Mouse (Mus musculus) liver, embryonic 11.5 days (tissue): Measurements from ENCODE around the gene 1700017B05Rik. TPM values are rescaled to one million over a fixed set of nuclear protein-coding genes. Genes with fewer than 3 reads are reported as not detected.
"Not testable (repeated sequence)": the region's sequence is repeated elsewhere in the genome, so short reads cannot be mapped to it uniquely, and the experiment has no call there.

Experiments
- ATAC-seq: fragments of 200-750 bp; cut with Nextera tagmentation; replicated peaks from 2 replicates; pipeline ENCODE4 v1.8.0; 2017; ENCODE audit warnings: moderate number of reproducible peaks, mild to moderate bottlenecking, moderate TSS enrichment, moderate library complexity; ENCODE audit not compliant: low FRiP score
- DNase-seq: peaks from one replicate; pipeline ENCODE4 v3.0.0-alpha.2; 2017; ENCODE audit warnings: low spot score
- H3K27ac ChIP-seq: fragments of 300-500 bp; sonication (generic); 2 replicates; pipeline ENCODE4 v1.5.1; 2014; ENCODE audit warnings: mild to moderate bottlenecking, low read depth, low read length, control low read depth
- H3K27me3 ChIP-seq: fragments of 300-500 bp; sonication (generic); replicated peaks from 2 replicates; pipeline ENCODE4 v1.6.1; 2014; ENCODE audit warnings: low read length, mixed read lengths; ENCODE audit not compliant: control insufficient read depth, insufficient read depth
- H3K36me3 ChIP-seq: fragments of 300-500 bp; sonication (generic); 2 replicates; pipeline ENCODE4 v1.6.1; 2014; ENCODE audit warnings: mild to moderate bottlenecking, low read length, moderate library complexity, mixed read lengths; ENCODE audit not compliant: control insufficient read depth, insufficient read depth
- H3K4me1 ChIP-seq: fragments of 300-500 bp; sonication (generic); replicated peaks from 2 replicates; pipeline ENCODE4 v1.6.1; 2014; ENCODE audit warnings: low read length, mixed read lengths; ENCODE audit not compliant: control insufficient read depth, insufficient read depth
- H3K4me2 ChIP-seq: fragments of 300-500 bp; sonication (generic); 2 replicates; pipeline ENCODE4 v1.6.1; 2014; ENCODE audit warnings: mild to moderate bottlenecking, control low read depth, moderate library complexity
- H3K4me3 ChIP-seq: fragments of 300-500 bp; sonication (generic); 2 replicates; pipeline ENCODE4 v1.5.1; 2014; ENCODE audit warnings: low read depth, low read length, control low read depth
- H3K9ac ChIP-seq: fragments of 300-500 bp; sonication (generic); 2 replicates; pipeline ENCODE4 v1.6.1; 2014; ENCODE audit warnings: low read depth, low read length, control low read depth
- H3K9me3 ChIP-seq: fragments of 300-500 bp; sonication (generic); 2 replicates; pipeline ENCODE4 v1.6.1; 2016; ENCODE audit warnings: low read length, inconsistent platforms, mixed read lengths; ENCODE audit not compliant: control insufficient read depth
- WGBS: fragments of 180-500 bp; shearing (Covaris S2); extraction: QIAGEN DNeasy Blood & Tissue Kit; methylation state at CpG from one replicate; pipeline ENCODE4 v1.1.7; 2014; 5-methylcytosine and 5-hydroxymethylcytosine counted together
- polyA plus RNA-seq: library from polyadenylated mRNA; unstranded; fragments of >200 nt; fragmentation: Nextera tagmentation; extraction: Ambion mirVana; gene quantifications from 2 replicates; pipeline ENCODE4 v1.2.1, GENCODE M21; 2014

Gene 1700017B05Rik
- polyA plus RNA-seq, 1 experiment from 2014 or later: 29.5 TPM

GRCm38 (mm10) chr9:57227203-57227602 is 35.2 kb downstream of the 1700017B05Rik start:
- Histone ChIP-seq H3K4me2 (no peak overlapping the region), H3K9me3 (no peaks in the 10 kb centered on the region), H3K27ac (no peak overlapping the region), H3K4me1 (peaks cover 10% of the 10 kb centered on the region), H3K4me3 (no peak overlapping the region), H3K27me3 (no peaks in the 10 kb centered on the region), H3K36me3 (no peaks in the 10 kb centered on the region), H3K9ac (no peak overlapping the region)
- no peak for ATAC-seq
- WGBS: 63% methylated on average over 5 of the region's 5 CpGs
- no peak for DNase-seq

- not testable (repeated sequence) for H3K9me3 ChIP-seq, H3K9ac ChIP-seq, H3K4me2 ChIP-seq, DNase-seq, H3K27me3 ChIP-seq, H3K27ac ChIP-seq, H3K4me1 ChIP-seq, H3K4me3 ChIP-seq, ATAC-seq, H3K36me3 ChIP-seq
- WGBS: 82% methylated on average over 6 of the region's 6 CpGs
Observed at GRCm38 (mm10) chr9:57226628-57227122, 35.7 kb downstream of the 1700017B05Rik start.

DNA sequence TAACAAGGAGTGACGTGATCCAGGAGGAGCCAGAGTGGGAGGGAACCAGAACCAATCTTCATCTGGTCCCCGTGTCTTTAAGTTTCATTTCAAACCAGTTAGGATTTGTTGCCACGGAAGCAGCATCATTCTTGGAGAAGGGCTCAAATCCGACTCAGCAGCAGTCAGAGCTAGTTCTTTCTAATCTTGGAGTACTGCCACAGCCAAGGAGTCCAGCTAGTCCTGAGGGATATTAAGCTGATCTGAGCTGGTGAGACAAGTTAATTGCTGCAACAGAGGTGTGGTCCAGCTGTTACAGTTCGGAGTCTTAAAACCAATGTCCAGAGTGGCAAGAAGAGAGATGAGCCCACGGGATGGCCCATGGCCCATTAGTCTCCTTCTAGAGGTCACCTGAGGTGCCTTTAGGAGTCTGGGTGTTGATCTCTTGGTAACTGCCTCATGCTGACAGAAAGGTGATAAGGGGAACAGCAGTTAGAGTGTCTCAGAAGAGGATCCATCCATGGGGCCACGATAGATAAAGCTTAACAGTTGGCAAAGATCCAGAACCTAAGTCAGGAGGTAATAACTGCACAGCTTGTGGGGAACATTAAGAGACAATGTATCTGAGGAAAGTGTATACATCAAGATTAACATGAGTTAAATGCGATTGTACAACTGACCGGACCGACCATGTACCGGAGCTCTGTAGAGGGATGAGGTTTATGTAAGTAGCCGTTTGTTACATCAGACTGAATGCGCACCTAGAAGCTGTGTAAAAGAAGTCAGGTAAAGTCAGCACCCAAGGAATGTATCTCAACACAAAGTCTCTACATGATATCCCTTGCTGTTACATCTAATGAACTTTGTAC is 36.4 kb downstream of the 1700017B05Rik start:
- WGBS: 71% methylated on average over 13 of the region's 13 CpGs
- Histone ChIP-seq H3K27me3 (no peaks in the 10 kb centered on the region), H3K9me3 (no peaks in the 10 kb centered on the region), H3K4me3 (no peak overlapping the region), H3K27ac (no peak overlapping the region), H3K4me2 (no peak overlapping the region), H3K9ac (no peak overlapping the region), H3K36me3 (no peaks in the 10 kb centered on the region), H3K4me1 (peaks cover 7% of the 10 kb centered on the region)
- DNase-seq: no peak
- peak; percentile 83 for ATAC-seq

DNA sequence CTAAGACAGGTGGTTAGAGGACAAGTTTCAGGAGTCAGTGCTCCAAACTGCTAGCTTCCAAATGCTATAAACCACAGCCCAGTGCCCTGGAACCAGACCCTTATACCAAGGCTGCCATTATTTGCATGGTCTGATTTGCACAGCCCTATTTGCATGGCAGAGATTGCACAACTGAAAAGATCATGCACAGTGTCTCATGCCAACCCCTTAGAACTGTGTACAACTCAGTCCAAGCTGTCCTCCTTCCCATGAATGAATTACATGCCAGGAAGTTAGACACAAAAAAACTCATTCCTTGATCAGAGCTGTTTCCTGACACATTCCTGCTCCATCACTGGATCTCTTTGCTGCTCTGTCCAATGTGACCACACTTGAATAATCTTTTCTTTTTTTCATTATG is 39.1 kb downstream of the 1700017B05Rik start:
- Histone ChIP-seq H3K4me3 (no peak overlapping the region), H3K27me3 (no peaks in the 10 kb centered on the region), H3K4me1 (peaks cover 7% of the 10 kb centered on the region), H3K36me3 (no peaks in the 10 kb centered on the region), H3K4me2 (no peak overlapping the region), H3K9ac (no peak overlapping the region), H3K27ac (no peak overlapping the region), H3K9me3 (no peaks in the 10 kb centered on the region)
- DNase-seq (no peak), ATAC-seq (no peak)

DNA sequence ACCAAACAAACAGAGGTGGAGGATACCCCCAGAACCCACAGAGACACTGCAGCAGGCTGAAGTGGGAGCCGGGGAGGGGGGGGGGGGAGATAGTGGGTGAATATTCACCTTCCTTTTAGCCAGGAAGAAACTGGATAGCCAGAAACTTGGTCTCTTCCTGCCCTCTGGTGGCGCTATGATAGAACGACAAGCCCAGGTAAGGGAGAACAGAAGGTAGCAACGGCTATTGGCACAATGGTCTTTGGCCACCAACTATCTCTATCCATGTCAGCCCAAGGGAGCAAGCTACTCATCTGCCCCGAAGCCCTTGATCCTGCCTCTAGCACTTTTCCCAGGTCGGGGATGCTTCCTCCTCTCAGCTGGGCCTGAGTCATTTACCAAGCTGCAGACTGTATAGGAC is 42.1 kb downstream of the 1700017B05Rik start:
- no peaks in the 10 kb centered on the region for H3K27me3 ChIP-seq
- WGBS: 20% methylated on average over 6 of the region's 6 CpGs
- no peaks in the 10 kb centered on the region for H3K36me3 ChIP-seq
- H3K4me2 ChIP-seq: no peak overlapping the region
- no peak overlapping the region for H3K4me3 ChIP-seq
- no peak overlapping the region for H3K27ac ChIP-seq
- no peaks in the 10 kb centered on the region for H3K9me3 ChIP-seq
- H3K9ac ChIP-seq: no peak overlapping the region
- no peak for ATAC-seq
- no peak for DNase-seq
- no peaks in the 10 kb centered on the region for H3K4me1 ChIP-seq

GRCm38 (mm10) chr9:57219511-57219910 is 42.9 kb downstream of the 1700017B05Rik start:
- DNase-seq (no peak), ATAC-seq (no peak)
- no peaks in the 10 kb centered on the region for H3K27me3 ChIP-seq
- H3K36me3 ChIP-seq: no peaks in the 10 kb centered on the region
- 78% methylated on average over 1 of the region's 1 CpGs for WGBS
- no peak overlapping the region for H3K27ac ChIP-seq
- H3K9me3 ChIP-seq: no peaks in the 10 kb centered on the region
- H3K4me1 ChIP-seq: no peaks in the 10 kb centered on the region
- no peak overlapping the region for H3K4me3 ChIP-seq
- H3K9ac ChIP-seq: no peak overlapping the region
- H3K4me2 ChIP-seq: no peak overlapping the region

- Histone ChIP-seq H3K36me3 (no peaks in the 10 kb centered on the region), H3K4me2 (no peak overlapping the region), H3K4me3 (no peak overlapping the region), H3K27me3 (no peaks in the 10 kb centered on the region), H3K27ac (no peak overlapping the region), H3K9ac (no peak overlapping the region), H3K9me3 (no peaks in the 10 kb centered on the region), H3K4me1 (no peaks in the 10 kb centered on the region)
- 85% methylated on average over 5 of the region's 5 CpGs for WGBS
- DNase-seq (no peak), ATAC-seq (no peak)
Observed at GRCm38 (mm10) chr9:57218776-57219175, 43.6 kb downstream of the 1700017B05Rik start.

DNA sequence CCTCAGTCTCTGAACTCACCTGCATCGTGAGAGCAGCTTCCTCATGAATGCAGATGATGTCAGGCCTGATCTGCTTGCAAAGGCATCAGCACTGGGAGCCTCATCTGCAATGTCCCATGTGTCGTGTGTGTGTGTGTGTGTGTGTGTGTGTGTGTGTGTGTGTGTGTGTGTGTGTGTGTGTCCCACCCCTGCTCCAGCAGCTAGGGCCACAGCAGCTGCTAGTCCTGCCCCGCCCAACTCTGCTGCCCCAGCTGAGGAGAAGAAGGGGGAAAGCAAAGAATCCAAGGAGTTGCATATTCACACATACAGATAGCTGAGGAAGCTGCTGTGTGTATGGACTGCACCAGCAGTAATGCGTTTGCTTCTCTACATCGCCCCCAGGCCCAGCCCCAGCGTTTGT is 45.2 kb downstream of the 1700017B05Rik start:
- Histone ChIP-seq H3K27ac (no peak overlapping the region), H3K9ac (no peak overlapping the region), H3K9me3 (no peaks in the 10 kb centered on the region), H3K4me1 (no peaks in the 10 kb centered on the region), H3K4me3 (no peak overlapping the region), H3K36me3 (no peaks in the 10 kb centered on the region), H3K4me2 (no peak overlapping the region), H3K27me3 (no peaks in the 10 kb centered on the region)
- DNase-seq: no peak
- ATAC-seq: no peak
- WGBS: 72% methylated on average over 6 of the region's 6 CpGs

DNA sequence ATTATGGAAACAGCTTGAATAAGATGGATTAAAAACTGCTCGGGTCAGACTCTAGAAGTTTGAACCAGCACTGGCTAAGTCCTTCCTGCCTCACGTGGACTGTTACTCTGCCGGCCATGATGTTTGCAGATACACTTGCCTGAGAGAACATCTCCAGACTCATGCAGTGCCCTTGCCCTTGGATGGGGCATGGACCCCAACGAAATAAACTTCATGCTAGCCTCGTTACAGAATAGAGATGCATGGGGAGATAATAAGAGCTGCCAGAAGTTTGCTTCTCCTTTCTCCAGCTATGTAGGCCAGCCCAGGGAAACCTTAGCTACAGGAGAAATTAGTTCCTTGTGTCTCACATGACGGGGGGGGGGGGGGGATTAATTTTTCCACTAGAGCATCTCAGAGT is 47.9 kb downstream of the 1700017B05Rik start:
- DNase-seq: no peak
- no peak overlapping the region for H3K9ac ChIP-seq
- no peaks in the 10 kb centered on the region for H3K4me1 ChIP-seq
- H3K9me3 ChIP-seq: no peaks in the 10 kb centered on the region
- no peak for ATAC-seq
- no peak overlapping the region for H3K27ac ChIP-seq
- H3K27me3 ChIP-seq: no peaks in the 10 kb centered on the region
- no peak overlapping the region for H3K4me3 ChIP-seq
- WGBS: 63% methylated on average over 6 of the region's 6 CpGs
- no peak overlapping the region for H3K4me2 ChIP-seq
- H3K36me3 ChIP-seq: no peaks in the 10 kb centered on the region
